Mouse (Mus musculus): Measurements from ENCODE around the gene Nptn. TPM values are rescaled to one million over a fixed set of nuclear protein-coding genes. Genes with fewer than 3 reads are reported as not detected.

Nptn gene
- polyA plus RNA-seq, 1 experiment from 2014 or later, result 173 TPM

- Histone ChIP-seq H3K27ac (replicated peaks; ENCODE audit: low read depth, low read length) (no peak overlapping the region), H3K9ac (ENCODE audit: low read depth, low read length) (no peak overlapping the region), H3K9me3 (ENCODE audit: control insufficient read depth, low read length) (no peaks in the 10 kb centered on the region), H3K27me3 (replicated peaks; ENCODE audit: control insufficient read depth, insufficient read depth, low read length) (no peaks in the 10 kb centered on the region), H3K4me1 (ENCODE audit: control insufficient read depth, insufficient read depth, low read length) (no peaks in the 10 kb centered on the region; the same call in 1 of the 2 replicates), H3K36me3 (ENCODE audit: control insufficient read depth, insufficient read depth, low read length) (no peaks in the 10 kb centered on the region), H3K4me3 (ENCODE audit: low read depth, low read length) (no peak overlapping the region), H3K4me2 (ENCODE audit: low read depth, low read length) (no peak overlapping the region)
- 68% methylated on average over 3 of the region's 3 CpGs for WGBS
- DNase-seq (ENCODE audit: low spot score), result no peak
- no peak for ATAC-seq (ENCODE audit: low read depth)
These were observed 33.3 kb downstream of the Nptn start for GRCm38 (mm10) chr9:58615064-58615938.

GRCm38 (mm10) chr9:58623009-58623408 is 41.0 kb downstream of the Nptn start:
- H3K27ac ChIP-seq (replicated peaks; ENCODE audit: low read depth, low read length), result no peak overlapping the region; the same call in 1 of the 2 replicates
- DNase-seq (ENCODE audit: low spot score) (peak; percentile 45), ATAC-seq (ENCODE audit: low read depth) (no peak)
- no peak overlapping the region for H3K9ac ChIP-seq (ENCODE audit: low read depth, low read length)
- 0 out of 2 replicates have a peak, but pooled peaks cover 8% of the 10 kb centered on the region for H3K36me3 ChIP-seq (ENCODE audit: control insufficient read depth, insufficient read depth, low read length)
- H3K4me2 ChIP-seq (ENCODE audit: low read depth, low read length), result no peak overlapping the region
- no peak overlapping the region for H3K4me3 ChIP-seq (ENCODE audit: low read depth, low read length)
- no peaks in the 10 kb centered on the region for H3K4me1 ChIP-seq (ENCODE audit: control insufficient read depth, insufficient read depth, low read length)
- H3K9me3 ChIP-seq (ENCODE audit: control insufficient read depth, low read length), result no peaks in the 10 kb centered on the region
- WGBS, result 63% methylated on average over 1 of the region's 1 CpGs
- H3K27me3 ChIP-seq (replicated peaks; ENCODE audit: control insufficient read depth, insufficient read depth, low read length), result no peaks in the 10 kb centered on the region

GRCm38 (mm10) chr9:58627197-58627596 is 45.2 kb downstream of the Nptn start:
- DNase-seq (ENCODE audit: low spot score), result no peak
- H3K27ac ChIP-seq (replicated peaks; ENCODE audit: low read depth, low read length), result no peak overlapping the region
- 77% methylated on average over 2 of the region's 2 CpGs for WGBS
- ATAC-seq (ENCODE audit: low read depth), result no peak
- no peak overlapping the region for H3K9ac ChIP-seq (ENCODE audit: low read depth, low read length)
- no peaks in the 10 kb centered on the region for H3K27me3 ChIP-seq (replicated peaks; ENCODE audit: control insufficient read depth, insufficient read depth, low read length)
- no peaks in the 10 kb centered on the region for H3K9me3 ChIP-seq (ENCODE audit: control insufficient read depth, low read length)
- H3K4me1 ChIP-seq (ENCODE audit: control insufficient read depth, insufficient read depth, low read length), result no peaks in the 10 kb centered on the region
- peaks cover 32% of the 10 kb centered on the region for H3K36me3 ChIP-seq (ENCODE audit: control insufficient read depth, insufficient read depth, low read length)
- H3K4me3 ChIP-seq (ENCODE audit: low read depth, low read length), result no peak overlapping the region
- no peak overlapping the region for H3K4me2 ChIP-seq (ENCODE audit: low read depth, low read length)

- ATAC-seq (ENCODE audit: low read depth) (no peak), DNase-seq (ENCODE audit: low spot score) (no peak)
- Histone ChIP-seq H3K36me3 (ENCODE audit: control insufficient read depth, insufficient read depth, low read length) (peaks cover 36% of the 10 kb centered on the region), H3K4me3 (ENCODE audit: low read depth, low read length) (no peak overlapping the region), H3K4me1 (ENCODE audit: control insufficient read depth, insufficient read depth, low read length) (no peaks in the 10 kb centered on the region), H3K9ac (ENCODE audit: low read depth, low read length) (no peak overlapping the region), H3K27me3 (replicated peaks; ENCODE audit: control insufficient read depth, insufficient read depth, low read length) (no peaks in the 10 kb centered on the region), H3K9me3 (ENCODE audit: control insufficient read depth, low read length) (no peaks in the 10 kb centered on the region), H3K27ac (replicated peaks; ENCODE audit: low read depth, low read length) (no peak overlapping the region), H3K4me2 (ENCODE audit: low read depth, low read length) (no peak overlapping the region)
- WGBS, result 76% methylated on average over 2 of the region's 2 CpGs
These were observed 48.4 kb downstream of the Nptn start for GRCm38 (mm10) chr9:58630441-58630840.

- H3K4me3 ChIP-seq (ENCODE audit: low read depth, low read length), result no peak overlapping the region
- H3K4me1 ChIP-seq (ENCODE audit: control insufficient read depth, insufficient read depth, low read length), result no peaks in the 10 kb centered on the region
- peaks cover 36% of the 10 kb centered on the region; the same call in 1 of the 2 replicates for H3K36me3 ChIP-seq (ENCODE audit: control insufficient read depth, insufficient read depth, low read length)
- no peak for DNase-seq (ENCODE audit: low spot score)
- no peaks in the 10 kb centered on the region for H3K9me3 ChIP-seq (ENCODE audit: control insufficient read depth, low read length)
- WGBS, result 71% methylated on average over 6 of the region's 6 CpGs
- H3K27me3 ChIP-seq (replicated peaks; ENCODE audit: control insufficient read depth, insufficient read depth, low read length), result no peaks in the 10 kb centered on the region
- H3K27ac ChIP-seq (replicated peaks; ENCODE audit: low read depth, low read length), result no peak overlapping the region
- H3K4me2 ChIP-seq (ENCODE audit: low read depth, low read length), result no peak overlapping the region
- H3K9ac ChIP-seq (ENCODE audit: low read depth, low read length), result no peak overlapping the region
- no peak for ATAC-seq (ENCODE audit: low read depth)
These were observed 66.6 kb downstream of the Nptn start for GRCm38 (mm10) chr9:58648406-58649264.

GRCm38 (mm10) chr9:58649265-58649626 is 67.2 kb downstream of the Nptn start:
- ATAC-seq (ENCODE audit: low read depth) (no peak), DNase-seq (ENCODE audit: low spot score) (no peak)
- H3K4me2 ChIP-seq (ENCODE audit: low read depth, low read length), result no peak overlapping the region
- H3K4me3 ChIP-seq (ENCODE audit: low read depth, low read length), result no peak overlapping the region
- no peaks in the 10 kb centered on the region for H3K9me3 ChIP-seq (ENCODE audit: control insufficient read depth, low read length)
- no peak overlapping the region for H3K9ac ChIP-seq (ENCODE audit: low read depth, low read length)
- H3K36me3 ChIP-seq (ENCODE audit: control insufficient read depth, insufficient read depth, low read length), result peaks cover 30% of the 10 kb centered on the region; the same call in 1 of the 2 replicates
- H3K27me3 ChIP-seq (replicated peaks; ENCODE audit: control insufficient read depth, insufficient read depth, low read length), result no peaks in the 10 kb centered on the region
- H3K27ac ChIP-seq (replicated peaks; ENCODE audit: low read depth, low read length), result no peak overlapping the region
- H3K4me1 ChIP-seq (ENCODE audit: control insufficient read depth, insufficient read depth, low read length), result no peaks in the 10 kb centered on the region
- WGBS, result 52% methylated on average over 4 of the region's 4 CpGs

- H3K27me3 ChIP-seq (replicated peaks; ENCODE audit: control insufficient read depth, insufficient read depth, low read length), result no peaks in the 10 kb centered on the region
- H3K4me2 ChIP-seq (ENCODE audit: low read depth, low read length), result no peak overlapping the region
- H3K9ac ChIP-seq (ENCODE audit: low read depth, low read length), result no peak overlapping the region
- peak; percentile 47; the same call in 1 of the 2 replicates for ATAC-seq (ENCODE audit: low read depth)
- 57% methylated on average over 4 of the region's 4 CpGs for WGBS
- peaks cover 21% of the 10 kb centered on the region; the same call in 1 of the 2 replicates for H3K36me3 ChIP-seq (ENCODE audit: control insufficient read depth, insufficient read depth, low read length)
- DNase-seq (ENCODE audit: low spot score), result peak; percentile 89
- H3K4me1 ChIP-seq (ENCODE audit: control insufficient read depth, insufficient read depth, low read length), result no peaks in the 10 kb centered on the region
- H3K27ac ChIP-seq (replicated peaks; ENCODE audit: low read depth, low read length), result no peak overlapping the region
- no peaks in the 10 kb centered on the region for H3K9me3 ChIP-seq (ENCODE audit: control insufficient read depth, low read length)
- no peak overlapping the region for H3K4me3 ChIP-seq (ENCODE audit: low read depth, low read length)
These were observed 70.0 kb downstream of the Nptn start for GRCm38 (mm10) chr9:58651993-58652392.

- no peaks in the 10 kb centered on the region for H3K4me1 ChIP-seq (ENCODE audit: control insufficient read depth, insufficient read depth, low read length)
- H3K27ac ChIP-seq (replicated peaks; ENCODE audit: low read depth, low read length), result no peak overlapping the region
- no peaks in the 10 kb centered on the region for H3K9me3 ChIP-seq (ENCODE audit: control insufficient read depth, low read length)
- H3K36me3 ChIP-seq (ENCODE audit: control insufficient read depth, insufficient read depth, low read length), result peaks cover 38% of the 10 kb centered on the region
- H3K9ac ChIP-seq (ENCODE audit: low read depth, low read length), result no peak overlapping the region
- ATAC-seq (ENCODE audit: low read depth), result no peak
- no peak for DNase-seq (ENCODE audit: low spot score)
- H3K4me2 ChIP-seq (ENCODE audit: low read depth, low read length), result no peak overlapping the region
- H3K4me3 ChIP-seq (ENCODE audit: low read depth, low read length), result no peak overlapping the region
- H3K27me3 ChIP-seq (replicated peaks; ENCODE audit: control insufficient read depth, insufficient read depth, low read length), result no peaks in the 10 kb centered on the region
- 78% methylated on average over 4 of the region's 4 CpGs for WGBS
These were observed 72.5 kb downstream of the Nptn start for GRCm38 (mm10) chr9:58654494-58654893.

All from embryonic facial prominence, embryonic 14.5 days (tissue).